Mouse (Mus musculus) thymus, adult 2 months (tissue): ENCODE measurements around the gene Gm21954. TPM values are rescaled to one million over a fixed set of nuclear protein-coding genes. Genes with fewer than 3 reads are reported as not detected.
A peak's percentile ranks its signal among the peaks of the same experiment; 100 is the strongest.

ENCODE experiments used
- DNase-seq: peaks from one replicate; pipeline ENCODE4 v3.0.0; 2021
- H3K27ac ChIP-seq: fragments of 200-500 bp; 2 replicates; pipeline ENCODE4 v1.5.1; 2012; ENCODE audit warnings: low read length, control low read depth; ENCODE audit not compliant: control insufficient read depth, insufficient read depth
- H3K27me3 ChIP-seq: fragments of 200-500 bp; 2 replicates; pipeline ENCODE4 v1.6.1; 2012; ENCODE audit warnings: mild to moderate bottlenecking, low read length, moderate library complexity, mixed read lengths; ENCODE audit not compliant: control insufficient read depth, insufficient read depth
- H3K36me3 ChIP-seq: fragments of 200-500 bp; 2 replicates; pipeline ENCODE4 v1.6.1; 2012; ENCODE audit warnings: mild to moderate bottlenecking, low read length, moderate library complexity; ENCODE audit not compliant: control insufficient read depth, insufficient read depth
- H3K4me1 ChIP-seq: fragments of 200-500 bp; replicated peaks from 2 replicates; pipeline ENCODE4 v1.6.1; 2012; ENCODE audit warnings: low read length; ENCODE audit not compliant: control insufficient read depth, insufficient read depth
- H3K4me3 ChIP-seq: fragments of 200-500 bp; 2 replicates; pipeline ENCODE4 v1.5.1; 2012; ENCODE audit warnings: mild to moderate bottlenecking, low read length, control low read depth, moderate library complexity; ENCODE audit not compliant: control insufficient read depth, insufficient read depth
- CTCF ChIP-seq: fragments of 200-500 bp; IDR thresholded peaks from 2 replicates; pipeline ENCODE4 v1.5.1; 2012; ENCODE audit warnings: mild to moderate bottlenecking, control low read depth, low read length, moderate library complexity, borderline replicate concordance; ENCODE audit not compliant: control insufficient read depth, poor library complexity, insufficient read depth; ENCODE audit errors: extremely low read depth
- POLR2A ChIP-seq: fragments of 200-500 bp; IDR thresholded peaks from 2 replicates; pipeline ENCODE4 v1.6.1; 2012; ENCODE audit warnings: mild to moderate bottlenecking, low read length, control low read depth, moderate library complexity; ENCODE audit not compliant: control insufficient read depth, poor library complexity, insufficient read depth; ENCODE audit errors: extremely low read depth
- WGBS: fragments of 180-500 bp; shearing (Covaris S2); methylation state at CpG from one replicate; pipeline ENCODE4 v1.1.7; 2018; 5-methylcytosine and 5-hydroxymethylcytosine counted together
- polyA plus RNA-seq: library from polyadenylated mRNA; depleted of rRNA; stranded (reverse); fragments of >200 nt; gene quantifications from 2 replicates; pipeline ENCODE4 v1.2.3, GENCODE M21; 2012; rRNA removed

Gm21954 gene
- polyA plus RNA-seq = not detected in 2 replicates

- TF ChIP-seq CTCF (no peak), POLR2A (no peak)
- H3K27ac ChIP-seq = no peak within 1 kb of the TSS
- no peak for DNase-seq
- H3K27me3 ChIP-seq = no peaks in the 10 kb centered on the region
- H3K4me1 ChIP-seq = no peaks in the 10 kb centered on the region
- H3K4me3 ChIP-seq = no peak within 1 kb of the TSS
- no peaks in the 10 kb centered on the region for H3K36me3 ChIP-seq
- 93% methylated on average over 2 of the region's 2 CpGs for WGBS
Observed at GRCm38 (mm10) chr3:55472110-55472509, at the start of gene Gm21954. TSS of gene Gm21954 (minus strand) at chr3:55472210.

GRCm38 (mm10) chr3:55521776-55522175 lies 49.8 kb upstream of the Gm21954 start:
- no peak overlapping the region for H3K4me3 ChIP-seq
- 0 out of 2 replicates have a peak, but pooled peaks cover 2% of the 10 kb centered on the region for H3K4me1 ChIP-seq
- no peaks in the 10 kb centered on the region for H3K36me3 ChIP-seq
- H3K27ac ChIP-seq = no peak overlapping the region
- WGBS = 90% methylated on average over 8 of the region's 8 CpGs
- TF ChIP-seq POLR2A = no peak
- no peak for TF ChIP-seq CTCF
- DNase-seq = no peak
- no peaks in the 10 kb centered on the region for H3K27me3 ChIP-seq

- no peak overlapping the region for H3K27ac ChIP-seq
- H3K36me3 ChIP-seq = no peaks in the 10 kb centered on the region
- peak; percentile 47 for DNase-seq
- no peak for TF ChIP-seq POLR2A
- 0 out of 2 replicates have a peak, but pooled peaks cover 2% of the 10 kb centered on the region for H3K4me1 ChIP-seq
- WGBS = 37% methylated on average over 12 of the region's 12 CpGs
- H3K4me3 ChIP-seq = no peak overlapping the region
- H3K27me3 ChIP-seq = no peaks in the 10 kb centered on the region
Observed at GRCm38 (mm10) chr3:55520240-55521180, 48.5 kb upstream of the Gm21954 start.

GRCm38 (mm10) chr3:55517454-55518014 lies 45.5 kb upstream of the Gm21954 start:
- Histone ChIP-seq H3K4me1 (0 out of 2 replicates have a peak, but pooled peaks cover 2% of the 10 kb centered on the region), H3K27me3 (no peaks in the 10 kb centered on the region), H3K27ac (no peak overlapping the region), H3K4me3 (no peak overlapping the region), H3K36me3 (no peaks in the 10 kb centered on the region)
- 6% methylated on average over 17 of the region's 17 CpGs for WGBS
- DNase-seq = no peak
- TF ChIP-seq POLR2A (no peak), CTCF (no peak)

GRCm38 (mm10) chr3:55515966-55516365 lies 44.0 kb upstream of the Gm21954 start:
- Histone ChIP-seq H3K36me3 (no peaks in the 10 kb centered on the region), H3K4me3 (no peak overlapping the region), H3K27ac (no peak overlapping the region), H3K27me3 (no peaks in the 10 kb centered on the region), H3K4me1 (0 out of 2 replicates have a peak, but pooled peaks cover 2% of the 10 kb centered on the region)
- no peak for DNase-seq
- WGBS = 94% methylated on average over 5 of the region's 5 CpGs
- TF ChIP-seq CTCF (no peak), POLR2A (no peak)

GRCm38 (mm10) chr3:55511658-55512057 lies 39.6 kb upstream of the Gm21954 start:
- no peaks in the 10 kb centered on the region for H3K36me3 ChIP-seq
- no peak overlapping the region for H3K4me3 ChIP-seq
- H3K27me3 ChIP-seq = no peaks in the 10 kb centered on the region
- WGBS = 15% methylated on average over 6 of the region's 6 CpGs
- TF ChIP-seq POLR2A (no peak), CTCF (no peak)
- H3K4me1 ChIP-seq = no peaks in the 10 kb centered on the region
- no peak overlapping the region for H3K27ac ChIP-seq
- DNase-seq = no peak

GRCm38 (mm10) chr3:55510198-55510597 lies 38.2 kb upstream of the Gm21954 start:
- 96% methylated on average over 7 of the region's 7 CpGs for WGBS
- no peak for DNase-seq
- TF ChIP-seq CTCF (no peak), POLR2A (no peak)
- Histone ChIP-seq H3K36me3 (no peaks in the 10 kb centered on the region), H3K27me3 (no peaks in the 10 kb centered on the region), H3K4me3 (no peak overlapping the region), H3K4me1 (no peaks in the 10 kb centered on the region), H3K27ac (no peak overlapping the region)
